Mouse (Mus musculus) ES-Bruce4 (cell line): ENCODE results near the gene Iqcb1. TPM values are rescaled to one million over a fixed set of nuclear protein-coding genes. Genes with fewer than 3 reads are reported as not detected.

Experiments used
- H3K27ac ChIP-seq: 2 replicates; pipeline ENCODE4 v1.5.1; 2012; ENCODE audit warnings: low read length, inconsistent platforms; ENCODE audit not compliant: insufficient read depth
- H3K27me3 ChIP-seq: 2 replicates; pipeline ENCODE4 v1.6.1; 2012; ENCODE audit warnings: mild to moderate bottlenecking, low read length, inconsistent platforms; ENCODE audit not compliant: control insufficient read depth, poor library complexity, insufficient read depth, severe bottlenecking
- H3K36me3 ChIP-seq: 2 replicates; pipeline ENCODE4 v1.6.1; 2012; ENCODE audit warnings: inconsistent platforms, mild to moderate bottlenecking, low read length, moderate library complexity; ENCODE audit not compliant: control insufficient read depth, poor library complexity, insufficient read depth, severe bottlenecking
- H3K4me1 ChIP-seq: one replicate; pipeline ENCODE4 v1.8.1; 2011; ENCODE audit warnings: low read length; ENCODE audit not compliant: control insufficient read depth, insufficient read depth
- H3K4me3 ChIP-seq: 2 replicates; pipeline ENCODE4 v1.5.1; 2011; ENCODE audit warnings: low read depth, mild to moderate bottlenecking, low read length
- H3K9ac ChIP-seq: 2 replicates; pipeline ENCODE4 v1.6.1; 2012; ENCODE audit warnings: low read depth, mild to moderate bottlenecking, inconsistent platforms; ENCODE audit not compliant: poor library complexity, severe bottlenecking
- H3K9me3 ChIP-seq: replicated peaks from 2 replicates; pipeline ENCODE4 v1.6.1; 2012; ENCODE audit warnings: mild to moderate bottlenecking, low read length, inconsistent platforms; ENCODE audit not compliant: control insufficient read depth, poor library complexity, insufficient read depth, severe bottlenecking
- CTCF ChIP-seq: IDR thresholded peaks from one replicate; pipeline ENCODE4 v1.8.1; 2011; ENCODE audit warnings: low read depth, low read length
- EP300 ChIP-seq: IDR thresholded peaks from 2 replicates; pipeline ENCODE4 v1.6.1; 2011; ENCODE audit warnings: low read depth, low read length; ENCODE audit not compliant: insufficient read depth
- POLR2A ChIP-seq: IDR thresholded peaks from one replicate; pipeline ENCODE4 v1.8.1; 2011; ENCODE audit warnings: low read length; ENCODE audit not compliant: insufficient read depth
- polyA plus RNA-seq: library from polyadenylated mRNA; stranded (reverse); fragments of >200 nt; gene quantifications from 2 replicates; pipeline ENCODE4 v1.2.4, GENCODE M21; 2011; ENCODE audit warnings: low read depth; ENCODE audit not compliant: missing spikeins, insufficient read depth, insufficient read length

Iqcb1 gene
- polyA plus RNA-seq, 1 experiment = 63.9 TPM

DNA sequence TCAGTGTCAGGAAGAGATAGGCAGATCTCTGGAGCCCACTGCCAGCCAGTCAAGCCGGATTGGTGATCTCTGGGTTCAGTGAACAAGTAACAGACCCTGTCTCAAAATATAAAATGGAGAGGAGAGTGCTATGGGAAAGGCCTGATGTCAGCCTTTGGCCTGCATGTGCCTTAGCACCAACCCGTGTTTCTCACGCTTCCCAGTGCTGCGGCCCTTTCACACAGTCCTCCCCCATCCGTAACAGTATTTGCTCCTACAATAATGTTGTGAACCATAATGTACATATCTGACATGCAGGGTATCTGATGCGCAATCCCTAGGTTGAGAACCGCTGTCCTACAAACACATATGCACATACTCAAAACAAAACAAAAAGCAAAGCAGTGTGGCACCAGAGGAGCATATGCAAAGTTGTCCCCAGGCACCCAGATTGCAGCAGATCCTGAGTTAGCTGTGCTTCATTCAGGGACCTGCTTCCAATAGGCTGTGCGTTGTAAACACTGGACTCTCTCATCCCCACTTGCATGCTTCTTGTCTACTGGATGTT, 93.0 kb downstream of the Iqcb1 start:
- H3K9ac ChIP-seq = no peak overlapping the region

DNA sequence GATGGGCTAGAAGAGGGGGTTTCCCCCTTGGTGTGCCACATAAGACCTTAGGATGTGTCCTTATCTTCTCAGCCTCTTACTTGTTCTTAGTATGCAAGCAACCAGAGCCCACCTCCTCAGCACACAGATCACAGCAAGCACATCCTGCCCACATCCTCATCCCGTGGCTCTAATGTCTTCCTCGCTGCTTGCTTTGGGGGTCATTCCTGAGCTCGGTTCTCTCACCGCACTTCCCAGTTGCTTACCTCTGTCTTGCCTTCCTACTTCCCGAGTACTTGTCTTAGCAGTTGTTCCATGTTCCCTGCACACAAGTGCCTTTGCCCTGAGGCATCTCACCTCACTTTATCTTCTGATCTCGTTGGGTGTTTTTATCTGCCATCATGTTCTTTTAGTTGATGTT, 93.8 kb downstream of the Iqcb1 start:
- Histone ChIP-seq H3K27ac (no peak overlapping the region), H3K9me3 (no peaks in the 10 kb centered on the region), H3K4me1 (no peaks in the 10 kb centered on the region), H3K27me3 (no peaks in the 10 kb centered on the region), H3K4me3 (no peak overlapping the region), H3K9ac (no peak overlapping the region), H3K36me3 (no peaks in the 10 kb centered on the region; the same call in 1 of the 2 replicates)
- TF ChIP-seq EP300 (no peak), POLR2A (no peak), CTCF (no peak)

More for the DNA sequence above, 93.0 kb downstream of the Iqcb1 start:
- no peaks in the 10 kb centered on the region for H3K27me3 ChIP-seq
- H3K4me3 ChIP-seq = no peak overlapping the region
- H3K27ac ChIP-seq = no peak overlapping the region
- no peaks in the 10 kb centered on the region for H3K4me1 ChIP-seq
- TF ChIP-seq CTCF = no peak
- no peak for TF ChIP-seq EP300
- no peak for TF ChIP-seq POLR2A
- no peaks in the 10 kb centered on the region; the same call in 1 of the 2 replicates for H3K36me3 ChIP-seq
- H3K9me3 ChIP-seq = no peaks in the 10 kb centered on the region

Other genes starting within 250 kb of the Iqcb1 start
- gene Cd86, start 162.3 kb upstream of the Iqcb1 start, polyA plus RNA-seq = not detected in 2 replicates
- 13.9 and 17.0 TPM in 2 replicates for gene Ildr1, start 134.4 kb upstream of the Iqcb1 start, polyA plus RNA-seq
- gene Slc15a2, start 43.4 kb upstream of the Iqcb1 start, polyA plus RNA-seq = 29.0 and 30.8 TPM in 2 replicates
- 2.4 and 2.9 TPM in 2 replicates for gene Eaf2, start 46.6 kb downstream of the Iqcb1 start, polyA plus RNA-seq
- 65.1 and 67.5 TPM in 2 replicates for gene Golgb1, start 46.8 kb downstream of the Iqcb1 start, polyA plus RNA-seq
- not detected in 2 replicates for gene Hcls1, start 106.6 kb downstream of the Iqcb1 start, polyA plus RNA-seq
- not detected in 2 replicates for gene Fbxo40, start 162.1 kb downstream of the Iqcb1 start, polyA plus RNA-seq
- 13.6 and 15.7 TPM in 2 replicates for gene Polq, start 183.4 kb downstream of the Iqcb1 start, polyA plus RNA-seq